Mouse (Mus musculus) bone marrow, adult 2 months (tissue): ENCODE results near the gene Cradd.

Source experiments
- CTCF ChIP-seq: fragments of 200-500 bp; IDR thresholded peaks from 2 replicates; pipeline ENCODE4 v1.5.1; 2011; ENCODE audit warnings: low read length, control low read depth; ENCODE audit not compliant: control insufficient read depth, insufficient read depth
- POLR2A ChIP-seq: fragments of 200-500 bp; IDR thresholded peaks from 2 replicates; pipeline ENCODE4 v1.6.1; 2011; ENCODE audit warnings: low read depth, mild to moderate bottlenecking, control low read depth, low read length, borderline replicate concordance; ENCODE audit not compliant: control insufficient read depth

DNA sequence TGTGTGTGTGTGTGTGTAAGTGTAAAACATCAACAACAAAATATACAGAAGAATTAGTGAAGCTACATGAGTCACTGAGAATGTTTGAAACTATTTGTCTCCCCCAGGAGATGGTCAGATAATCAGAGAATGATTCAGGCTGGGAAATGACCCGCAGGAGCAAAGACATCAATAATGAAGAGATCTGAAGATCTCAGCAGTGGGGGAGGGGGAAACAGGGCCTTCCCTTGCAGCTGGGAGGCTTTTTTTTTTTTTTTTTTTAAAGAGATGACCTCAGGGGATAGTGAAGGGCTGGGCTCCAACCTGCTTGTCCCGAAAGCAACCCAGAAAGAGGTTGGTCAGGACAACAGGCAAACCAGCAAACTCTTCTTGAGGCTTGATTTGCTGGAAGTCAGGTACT lies 38.4 kb upstream of the Cradd start:
- TF ChIP-seq POLR2A (no peak), CTCF (no peak)
